Mouse (Mus musculus) kidney, embryonic 14.5 days (tissue): ENCODE results near the gene Tchhl1. TPM values are rescaled to one million over a fixed set of nuclear protein-coding genes. Genes with fewer than 3 reads are reported as not detected.
A peak's percentile ranks its signal among the peaks of the same experiment; 100 is the strongest.

ENCODE experiments used
- ATAC-seq: fragments of 200-750 bp; cut with Nextera tagmentation; 2 replicates; pipeline ENCODE4 v1.8.0; 2017; ENCODE audit warnings: moderate number of reproducible peaks, mild to moderate bottlenecking, moderate TSS enrichment, moderate library complexity; ENCODE audit not compliant: low FRiP score, low TSS enrichment
- H3K27ac ChIP-seq: fragments of 300-500 bp; sonication (generic); 2 replicates; pipeline ENCODE4 v1.5.1; 2014; ENCODE audit warnings: low read depth, mild to moderate bottlenecking, low read length, moderate library complexity, mixed read lengths
- H3K27me3 ChIP-seq: fragments of 300-500 bp; sonication (generic); 2 replicates; pipeline ENCODE4 v1.6.1; 2014; ENCODE audit warnings: mild to moderate bottlenecking, low read length; ENCODE audit not compliant: control insufficient read depth, insufficient read depth
- H3K36me3 ChIP-seq: fragments of 300-500 bp; sonication (generic); 2 replicates; pipeline ENCODE4 v1.6.1; 2014; ENCODE audit warnings: low read length, mixed read lengths; ENCODE audit not compliant: control insufficient read depth, insufficient read depth
- H3K4me1 ChIP-seq: fragments of 300-500 bp; sonication (generic); 2 replicates; pipeline ENCODE4 v1.6.1; 2014; ENCODE audit warnings: low read length, mixed read lengths; ENCODE audit not compliant: control insufficient read depth, insufficient read depth
- H3K4me2 ChIP-seq: fragments of 300-500 bp; sonication (generic); replicated peaks from 2 replicates; pipeline ENCODE4 v1.6.1; 2014; ENCODE audit warnings: low read depth, mild to moderate bottlenecking, low read length
- H3K4me3 ChIP-seq: fragments of 300-500 bp; sonication (generic); 2 replicates; pipeline ENCODE4 v1.5.1; 2014; ENCODE audit warnings: mild to moderate bottlenecking, low read length
- H3K9ac ChIP-seq: fragments of 300-500 bp; sonication (generic); 2 replicates; pipeline ENCODE4 v1.6.1; 2014; ENCODE audit warnings: low read depth, mild to moderate bottlenecking, low read length, moderate library complexity
- H3K9me3 ChIP-seq: fragments of 300-500 bp; sonication (generic); 2 replicates; pipeline ENCODE4 v1.6.1; 2016; ENCODE audit warnings: low read length; ENCODE audit not compliant: control insufficient read depth
- WGBS: fragments of 180-500 bp; shearing (Covaris S2); extraction: QIAGEN DNeasy Blood & Tissue Kit; methylation state at CpG from one replicate; pipeline ENCODE4 v1.1.7; 2014; 5-methylcytosine and 5-hydroxymethylcytosine counted together
- microRNA-seq: library from miRNA; unstranded; fragments of <30 nt; microRNA quantifications from one replicate; pipeline ENCODE4, GENCODE M21; 2016
- polyA plus RNA-seq: library from polyadenylated mRNA; unstranded; fragments of >200 nt; fragmentation: Nextera tagmentation; extraction: Ambion mirVana; gene quantifications from 2 replicates; pipeline ENCODE4 v1.2.1, GENCODE M21; 2014

Tchhl1 gene
- polyA plus RNA-seq, 1 experiment from 2014 or later, result 0.46 TPM

DNA sequence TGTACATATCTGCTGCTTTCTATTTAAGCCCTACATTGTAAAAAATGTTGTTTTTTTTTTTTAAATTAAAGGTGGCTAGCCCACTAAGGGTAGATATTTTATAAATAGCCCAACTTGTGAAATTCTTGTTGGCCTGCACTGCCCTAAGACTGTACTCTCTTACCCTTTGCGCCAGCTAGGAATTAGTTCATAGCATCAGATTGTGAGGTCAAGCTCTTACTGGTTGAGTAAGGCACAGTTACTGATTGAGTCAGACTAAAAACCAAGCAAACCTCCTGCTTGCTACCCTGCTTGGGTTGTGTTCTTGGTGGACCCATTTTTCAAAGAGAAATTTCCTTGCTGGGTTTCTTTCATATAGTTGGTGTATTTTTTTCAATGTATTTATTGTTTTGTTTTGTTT is 43.2 kb downstream of the Tchhl1 start:
- Histone ChIP-seq H3K4me3 (no peak overlapping the region), H3K4me1 (no peaks in the 10 kb centered on the region; the same call in 1 of the 2 replicates), H3K27ac (no peak overlapping the region), H3K9ac (no peak overlapping the region), H3K27me3 (no peaks in the 10 kb centered on the region), H3K4me2 (no peak overlapping the region), H3K9me3 (no peaks in the 10 kb centered on the region), H3K36me3 (no peaks in the 10 kb centered on the region)
- no peak for ATAC-seq
- 92% methylated on average over 1 of the region's 1 CpGs for WGBS

DNA sequence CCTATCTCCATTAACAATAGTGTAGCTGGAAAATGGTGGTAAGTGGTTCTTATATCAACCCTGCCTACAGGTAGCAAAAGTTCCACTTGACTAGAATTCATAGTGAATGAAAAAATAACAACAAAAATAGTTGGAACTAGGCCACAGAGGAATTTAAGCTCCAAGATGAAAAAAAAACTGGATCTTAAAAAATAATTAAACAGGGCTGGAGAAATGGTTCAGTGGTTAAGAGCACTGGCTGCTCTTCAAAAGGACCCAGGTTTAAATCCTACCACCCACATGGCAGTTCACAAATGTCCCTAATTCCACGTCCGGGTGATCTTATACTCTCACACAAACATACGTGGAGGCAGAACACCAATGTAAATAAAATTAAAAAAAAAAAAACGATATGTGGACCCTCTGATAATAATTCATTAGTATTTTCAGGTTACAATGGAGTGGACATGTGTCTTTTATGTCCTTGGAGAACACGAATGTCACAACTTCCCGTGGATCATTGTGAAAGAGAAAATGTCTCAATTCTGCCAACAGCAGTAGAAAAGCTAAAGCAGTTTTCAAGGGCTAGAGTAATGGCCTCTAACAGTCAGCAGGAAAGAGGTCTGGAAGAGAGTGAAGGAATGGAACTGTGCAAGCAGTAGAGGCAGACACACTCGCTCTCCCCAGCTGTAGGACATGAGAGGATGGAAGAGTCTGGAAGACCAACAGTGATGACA is 44.0 kb downstream of the Tchhl1 start:
- ATAC-seq, result no peak
- H3K4me1 ChIP-seq, result no peaks in the 10 kb centered on the region; the same call in 1 of the 2 replicates
- H3K27ac ChIP-seq, result no peak overlapping the region
- H3K9ac ChIP-seq, result no peak overlapping the region
- WGBS, result 75% methylated on average over 7 of the region's 7 CpGs
- no peaks in the 10 kb centered on the region for H3K36me3 ChIP-seq
- H3K9me3 ChIP-seq, result no peaks in the 10 kb centered on the region
- no peak overlapping the region for H3K4me2 ChIP-seq
- no peak overlapping the region for H3K4me3 ChIP-seq
- H3K27me3 ChIP-seq, result no peaks in the 10 kb centered on the region

DNA sequence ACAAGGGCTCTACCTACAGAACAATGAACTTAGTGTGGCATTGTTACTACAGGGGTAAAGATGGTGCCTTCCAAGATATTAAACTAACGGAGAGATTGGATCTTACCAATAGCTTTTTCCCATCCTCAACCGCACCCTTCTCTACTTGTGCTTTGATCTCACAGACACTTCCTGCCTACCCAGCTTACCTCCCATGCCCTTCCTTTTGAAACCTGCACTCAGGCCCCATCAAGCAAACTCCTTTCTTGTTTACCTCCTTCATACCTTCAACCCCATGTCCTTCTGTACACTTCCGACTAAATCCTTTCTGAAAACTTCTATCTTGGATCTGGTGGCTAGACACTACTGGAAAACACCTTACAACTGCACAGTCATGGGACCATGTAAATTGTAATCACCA is 46.1 kb downstream of the Tchhl1 start:
- Histone ChIP-seq H3K4me2 (no peak overlapping the region), H3K9me3 (no peaks in the 10 kb centered on the region), H3K27ac (no peak overlapping the region), H3K27me3 (no peaks in the 10 kb centered on the region), H3K4me1 (no peaks in the 10 kb centered on the region), H3K36me3 (no peaks in the 10 kb centered on the region), H3K9ac (no peak overlapping the region), H3K4me3 (no peak overlapping the region)
- no peak for ATAC-seq
- WGBS, result 94% methylated on average over 3 of the region's 3 CpGs

DNA sequence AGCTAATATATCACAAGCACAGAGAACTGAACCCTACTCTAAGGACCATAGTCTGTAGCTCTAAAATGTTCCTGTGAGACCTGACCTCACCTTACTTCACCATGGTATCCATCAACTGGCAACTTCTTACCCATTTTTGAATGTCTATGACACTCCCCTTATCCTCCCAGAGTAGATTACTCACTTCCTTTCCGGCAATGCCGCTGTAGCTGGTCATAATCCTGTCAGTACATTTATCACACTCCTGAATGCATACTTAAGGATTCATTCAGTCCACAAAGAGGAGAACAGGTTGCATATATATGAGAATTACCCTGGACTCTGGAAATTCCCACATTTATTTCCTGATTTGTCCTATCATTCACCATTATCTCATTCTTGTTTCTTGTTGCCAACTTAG is 48.8 kb downstream of the Tchhl1 start:
- H3K36me3 ChIP-seq, result no peaks in the 10 kb centered on the region
- H3K27me3 ChIP-seq, result no peaks in the 10 kb centered on the region
- H3K9me3 ChIP-seq, result no peaks in the 10 kb centered on the region
- no peak overlapping the region for H3K9ac ChIP-seq
- no peak for ATAC-seq
- H3K4me2 ChIP-seq, result no peak overlapping the region
- 35% methylated on average over 2 of the region's 2 CpGs for WGBS
- no peak overlapping the region for H3K4me3 ChIP-seq
- H3K4me1 ChIP-seq, result peaks cover 8% of the 10 kb centered on the region
- H3K27ac ChIP-seq, result no peak overlapping the region

DNA sequence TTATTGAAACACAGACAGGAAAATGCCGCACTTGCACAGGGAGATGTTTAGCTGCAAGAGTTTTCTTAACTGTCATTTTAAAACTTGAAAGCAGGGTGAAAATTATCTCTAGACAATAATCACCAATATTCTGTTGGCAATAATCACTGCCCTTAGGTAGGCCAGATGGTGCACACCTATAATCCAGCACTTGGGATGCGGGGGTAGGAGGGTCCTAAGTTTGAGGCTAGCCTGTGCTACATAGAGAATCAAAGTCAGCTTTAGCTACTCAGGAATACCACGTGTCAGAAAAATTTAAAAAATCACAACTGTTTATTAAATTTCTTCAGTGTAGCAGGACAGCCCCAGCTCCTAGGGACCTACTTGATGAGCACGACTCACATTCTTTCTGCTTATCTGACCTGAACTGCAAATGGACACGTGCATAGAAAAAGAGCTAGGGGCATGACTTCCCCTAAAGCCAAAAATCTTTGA is 51.3 kb downstream of the Tchhl1 start:
- 53% methylated on average over 5 of the region's 5 CpGs for WGBS
- H3K9ac ChIP-seq, result peak overlapping the region; percentile 78; the same call in 1 of the 2 replicates
- peaks cover 8% of the 10 kb centered on the region; the same call in 1 of the 2 replicates for H3K36me3 ChIP-seq
- no peaks in the 10 kb centered on the region for H3K27me3 ChIP-seq
- peak overlapping the region; percentile 91; the same call in 1 of the 2 replicates for H3K27ac ChIP-seq
- ATAC-seq, result peak; percentile 26
- peak overlapping the region; percentile 53 for H3K4me2 ChIP-seq
- no peaks in the 10 kb centered on the region for H3K9me3 ChIP-seq
- peak overlapping the region; percentile 77; the same call in 1 of the 2 replicates for H3K4me3 ChIP-seq
- H3K4me1 ChIP-seq, result peaks cover 8% of the 10 kb centered on the region

DNA sequence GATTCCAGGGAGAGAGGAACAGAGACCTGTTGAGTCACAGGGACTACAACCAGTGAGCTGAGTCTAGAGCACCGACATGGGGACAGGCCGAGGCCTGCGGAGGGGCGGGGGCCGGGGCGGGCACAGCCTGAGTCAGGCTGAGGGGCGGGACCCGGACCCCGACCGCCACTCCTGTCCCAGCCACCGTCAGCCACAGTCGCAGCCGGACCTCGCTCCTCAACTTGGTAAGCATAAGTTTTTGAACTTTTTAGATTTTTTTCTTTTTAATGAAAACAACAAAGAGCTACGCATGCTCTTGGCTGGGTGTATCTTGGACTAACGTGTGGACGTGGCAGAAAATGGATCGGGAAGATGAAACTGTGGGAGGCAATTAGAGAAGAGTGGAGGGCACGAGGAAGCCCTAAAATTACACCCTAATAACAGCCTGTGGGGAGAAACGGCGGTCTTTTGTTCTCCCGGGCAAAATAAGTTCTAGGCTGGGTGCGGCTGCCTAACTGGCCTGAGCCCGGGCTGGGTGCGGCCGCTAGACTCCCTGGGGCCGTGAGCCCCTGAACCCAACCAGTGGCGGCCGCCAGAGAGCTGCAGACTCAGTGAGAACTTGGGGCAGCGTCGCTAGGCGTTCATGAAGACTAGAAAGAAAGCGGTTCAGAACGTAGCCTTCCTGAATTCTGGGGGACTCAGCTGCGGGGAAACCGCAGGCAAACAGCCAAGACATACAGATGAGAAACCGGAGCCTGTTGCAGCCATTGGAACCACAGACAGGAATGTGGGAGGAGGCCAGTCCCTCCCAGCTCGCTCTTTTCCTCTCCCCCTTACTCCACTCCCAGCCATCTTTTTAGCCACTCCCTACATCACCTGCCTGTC is 52.0 kb downstream of the Tchhl1 start, which contains the start of gene S100a11:
S100a11 (plus strand) TSS at position 159 of the 864 bp plus-strand sequence.
- H3K9me3 ChIP-seq, result no peaks in the 10 kb centered on the region
- peak; percentile 97 for ATAC-seq
- peak within 1 kb of the TSS; percentile 91 for H3K27ac ChIP-seq
- H3K27me3 ChIP-seq, result no peaks in the 10 kb centered on the region
- peaks cover 9% of the 10 kb centered on the region for H3K36me3 ChIP-seq
- H3K4me2 ChIP-seq, result peak within 1 kb of the TSS; percentile 53
- H3K4me3 ChIP-seq, result peak within 1 kb of the TSS; percentile 77
- H3K4me1 ChIP-seq, result peaks cover 8% of the 10 kb centered on the region
- H3K9ac ChIP-seq, result peak within 1 kb of the TSS; percentile 78
- 0% methylated on average over 38 of the region's 38 CpGs for WGBS

Small RNA genes lying within 50 kb of the gene (microRNA-seq; reads per million reads assigned to microRNA genes)
- not detected for gene Gm22752

Other genes starting within 250 kb of the Tchhl1 start
- 0.10 and 0.24 TPM in 2 replicates for gene Flg, start 195.2 kb upstream of the Tchhl1 start, polyA plus RNA-seq
- 0.01 TPM in 1 of 2 replicates, not detected in the other for gene Hrnr, start 149.0 kb upstream of the Tchhl1 start, polyA plus RNA-seq
- not detected in 2 replicates for gene Rptn, start 75.1 kb upstream of the Tchhl1 start, polyA plus RNA-seq
- gene Tchh, start 26.4 kb upstream of the Tchhl1 start, polyA plus RNA-seq, result 1.5 and 3.0 TPM in 2 replicates
- gene S100a11, start 51.7 kb downstream of the Tchhl1 start, polyA plus RNA-seq, result 1,151 and 1,469 TPM in 2 replicates
- gene S100a10, start 86.3 kb downstream of the Tchhl1 start, polyA plus RNA-seq, result 407 and 546 TPM in 2 replicates
- gene Tdpoz2, start 183.9 kb downstream of the Tchhl1 start, polyA plus RNA-seq, result not detected in 2 replicates
- not detected in 2 replicates for gene Tdpoz1, start 207.6 kb downstream of the Tchhl1 start, polyA plus RNA-seq
- not detected in 2 replicates for gene Gm37596, start 224.3 kb downstream of the Tchhl1 start, polyA plus RNA-seq